Mouse (Mus musculus): ENCODE measurements at regions not wholly inside any gene's neighbourhood (a gene's known extent, or its start where the extent isn't known, plus 50 kb on each side); places are given as distances from the start of the nearest gene placed in this dataset.

- TF ChIP-seq CTCF (IDR thresholded peaks at IDR 0.05; ENCODE audit: borderline replicate concordance, insufficient read depth, low read depth, low read length): no peak
- no peak for TF ChIP-seq POLR2A (IDR thresholded peaks at IDR 0.05; ENCODE audit: borderline replicate concordance, insufficient read depth, low read length)
These were observed 623.0 kb upstream of the Cdh11 start for GRCm38 (mm10) chr8:103408411-103408810.
